ENCODE assay signal across 20 mouse cellular contexts in the genomic region with DNA sequence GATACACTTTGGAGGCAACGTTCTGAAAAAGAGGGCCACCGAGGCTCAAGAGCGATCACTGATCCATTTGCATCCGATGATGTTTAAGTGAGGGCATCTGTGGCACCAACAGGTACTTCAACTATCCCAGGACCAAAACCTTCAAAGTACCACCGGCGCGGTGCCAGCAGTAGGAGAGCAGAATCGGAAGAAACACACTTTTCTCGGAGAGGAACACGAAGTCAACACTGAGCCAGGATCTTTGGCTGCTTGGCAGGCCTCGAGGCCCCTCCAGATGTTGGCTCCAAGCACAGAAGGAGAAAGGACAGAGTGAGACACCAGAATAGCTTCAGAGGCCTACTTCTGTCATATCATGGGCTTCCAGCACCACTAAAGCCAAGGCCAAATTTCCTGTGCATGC. TPM values are rescaled to one million over a fixed set of nuclear protein-coding genes. Genes with fewer than 3 reads are reported as not detected.
DNase-seq lines count a peak whose midpoint lies in the region; ATAC-seq lines count a peak whose summit lies in the region.
"Had no signal": no experiment of that assay in that cellular context is flagged by ENCODE, and none has a peak within 500 bp of the region (broad histone marks: within the 10 kb centered on the region; RNA-seq: fewer than 3 reads in every experiment).

No protein-coding gene starts in this region.

- peaks cover 32% of the 10 kb centered on the region for H3K4me1 ChIP-seq in hindbrain, embryonic 15.5 days (replicated peaks)
- H3K4me1 ChIP-seq in hindbrain, embryonic 10.5 days (replicated peaks), result peaks cover 23% of the 10 kb centered on the region

- no peak overlapping the region for H3K9ac ChIP-seq in hindbrain, embryonic 15.5 days
- H3K9ac ChIP-seq: forebrain, postnatal 0 days; limb, embryonic 15.5 days had no signal

- DNase-seq in hindbrain, embryonic 10.5 days (ENCODE audit: low spot score), result no peak
- DNase-seq in right cerebral cortex, postnatal 25 days, result peak; percentile 7
- no peak for DNase-seq in right cerebral cortex, postnatal 14 days
- peak; percentile 12 to 13 for DNase-seq in cerebellum, postnatal 10 days
- DNase-seq in testis, postnatal 10 days (ENCODE audit: low spot score), result peak; percentile 36
- no peak for DNase-seq in gastrocnemius, postnatal 25 days
- DNase-seq: forebrain, postnatal 0 days; gastrocnemius, adult 2 months; heart, adult 18-20 months; heart, postnatal 4 days; layer of hippocampus, adult 9-11 months; lung, postnatal 10 days; retina, postnatal 1 day; spleen, adult 18-20 months had no signal

- WGBS in hindbrain, embryonic 15.5 days, result 83% methylated on average over 11 of the region's 11 CpGs
- WGBS in hindbrain, embryonic 10.5 days, result 83% methylated on average over 11 of the region's 11 CpGs

- no peak for ATAC-seq in hindbrain, embryonic 15.5 days (ENCODE audit: low FRiP score, low read depth)
- ATAC-seq: forebrain, postnatal 0 days; intestine, postnatal 0 days had no signal

- no peaks in the 10 kb centered on the region for H3K27me3 ChIP-seq in hindbrain, embryonic 15.5 days
- H3K27me3 ChIP-seq in hindbrain, embryonic 10.5 days (ENCODE audit: insufficient read depth, poor library complexity, severe bottlenecking), result peaks cover 4% of the 10 kb centered on the region; the same call in 1 of the 2 replicates
- H3K27me3 ChIP-seq: limb, embryonic 15.5 days; megakaryocyte, embryonic 14.5 days had no signal

- H3K4me2 ChIP-seq in hindbrain, embryonic 15.5 days, result peak overlapping the region; percentile 58
- H3K4me2 ChIP-seq: limb, embryonic 15.5 days had no signal

- no peak overlapping the region for H3K4me3 ChIP-seq in hindbrain, embryonic 15.5 days
- no peak overlapping the region for H3K4me3 ChIP-seq in hindbrain, embryonic 10.5 days
- H3K4me3 ChIP-seq: gastrocnemius, adult 2 months; limb, embryonic 15.5 days; myocyte had no signal

- H3K36me3 ChIP-seq in hindbrain, embryonic 15.5 days, result peaks cover 21% of the 10 kb centered on the region
- H3K36me3 ChIP-seq in hindbrain, embryonic 10.5 days, result peaks cover 18% of the 10 kb centered on the region
- H3K36me3 ChIP-seq: limb, embryonic 15.5 days had no signal

- no peak overlapping the region for H3K27ac ChIP-seq in hindbrain, embryonic 15.5 days (replicated peaks)
- no peak overlapping the region for H3K27ac ChIP-seq in hindbrain, embryonic 10.5 days
- H3K27ac ChIP-seq: gastrocnemius, adult 2 months; kidney, postnatal 0 days; limb, embryonic 15.5 days had no signal

- H3K9me3 ChIP-seq in hindbrain, embryonic 15.5 days, result peaks cover 3% of the 10 kb centered on the region; the same call in 1 of the 2 replicates
- peaks cover 16% of the 10 kb centered on the region for H3K9me3 ChIP-seq in hindbrain, embryonic 10.5 days

RNA-seq across cellular contexts. Expression of gene Nrxn1, which starts 3.9 kb away (rescaled TPM):
- 212 and 241 TPM in 2 replicates for polyA plus RNA-seq in hindbrain, embryonic 15.5 days (2015; fragmentation: Nextera tagmentation; extraction: Ambion mirVana)
- 8.6 and 15.4 TPM in 2 replicates for polyA plus RNA-seq in hindbrain, embryonic 10.5 days (2016; fragmentation: Nextera tagmentation; extraction: Ambion mirVana)
- under 1 TPM; 0.10 to 0.62 TPM for total RNA-seq in gastrocnemius, postnatal 25 days (2021)

Comparison
In these comparisons a context has a peak if more than half of its experiments do, and no peak if none do; other contexts are left out.
1. DNase-seq: peak in right cerebral cortex, postnatal 25 days (single experiment), cerebellum, postnatal 10 days (2 of 2) and testis, postnatal 10 days (single experiment); none in hindbrain, embryonic 10.5 days (single experiment), right cerebral cortex, postnatal 14 days (single experiment) and gastrocnemius, postnatal 25 days (single experiment).
2. RNA of gene Nrxn1, which starts 3.9 kb away (polyA plus RNA-seq): 212 to 241 TPM in hindbrain, embryonic 15.5 days; 8.6 to 15.4 TPM in hindbrain, embryonic 10.5 days; every median in the first group is over 10 times any median in the second.